Mouse (Mus musculus) megakaryocyte, embryonic 14.5 days (primary cell): ENCODE results near the gene Rab4a. TPM values are rescaled to one million over a fixed set of nuclear protein-coding genes. Genes with fewer than 3 reads are reported as not detected.

ENCODE experiments used
- H3K27me3 ChIP-seq: replicated peaks from 2 replicates; pipeline ENCODE3; 2012; ENCODE audit warnings: inconsistent platforms
- H3K36me3 ChIP-seq: replicated peaks from 2 replicates; pipeline ENCODE3; 2012; ENCODE audit warnings: low read length, inconsistent platforms, mixed read lengths
- H3K4me1 ChIP-seq: 2 replicates; pipeline ENCODE4 v1.6.1; 2012; ENCODE audit warnings: inconsistent platforms
- H3K4me3 ChIP-seq: replicated peaks from 2 replicates; pipeline ENCODE3; 2012; ENCODE audit warnings: moderate library complexity, mild to moderate bottlenecking, inconsistent platforms
- H3K9me3 ChIP-seq: 2 replicates; pipeline ENCODE4 v1.6.1; 2012; ENCODE audit warnings: inconsistent platforms
- FLI1 ChIP-seq: IDR thresholded peaks from 2 replicates; pipeline ENCODE4 v1.6.1; 2012; ENCODE audit warnings: low read length, inconsistent platforms, mixed read lengths
- GATA1 ChIP-seq: IDR thresholded peaks from 3 replicates; pipeline ENCODE4 v1.6.1; 2012; ENCODE audit warnings: mixed read lengths, low read length, inconsistent platforms, borderline replicate concordance
- polyA plus RNA-seq: library from polyadenylated mRNA; stranded (reverse); fragments of >175 nt; gene quantifications from 2 replicates; pipeline ENCODE4 v1.2.3, GENCODE M21; 2012; ENCODE audit warnings: low replicate concordance; ENCODE audit not compliant: insufficient read depth

Rab4a gene
- polyA plus RNA-seq = 6.3 TPM in 1 of 2 replicates, not detected in the other

DNA sequence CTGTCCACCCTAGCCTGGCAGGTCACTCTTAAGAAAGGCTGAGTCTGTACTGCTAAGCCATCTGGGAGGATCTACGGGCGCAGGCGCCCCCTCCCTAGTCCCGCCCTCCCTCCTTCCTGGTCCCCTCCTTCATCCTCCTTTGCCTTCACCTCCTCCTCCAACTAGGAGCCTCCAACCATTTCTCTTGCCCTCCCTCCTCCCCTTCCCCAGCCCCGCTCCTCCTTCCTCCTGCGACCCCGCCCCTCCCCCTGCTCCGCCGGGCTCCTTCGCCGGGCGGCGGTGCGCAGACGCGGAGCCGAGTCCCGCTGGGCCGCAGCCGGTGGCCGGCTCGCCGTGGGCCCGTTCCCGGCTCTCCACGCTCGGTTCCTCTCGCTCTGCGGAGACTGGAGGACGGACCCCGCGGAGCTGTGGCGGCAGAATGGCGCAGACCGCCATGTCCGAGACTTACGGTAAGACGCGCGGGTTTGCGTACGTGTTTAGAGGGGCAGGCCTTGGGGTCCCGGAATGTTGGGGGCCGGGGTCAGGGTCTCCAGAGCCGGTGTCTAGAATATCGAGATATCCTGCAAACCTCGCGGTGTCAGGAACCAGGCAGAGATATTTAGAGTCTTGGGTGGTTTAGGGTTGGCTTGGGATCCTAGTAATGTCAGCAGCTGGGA lies at the start of gene Rab4a:
Rab4a (plus strand) TSS at position 268 of the 656 bp plus-strand sequence.
- H3K36me3 ChIP-seq = peaks cover 4% of the 10 kb centered on the region
- peak within 1 kb of the TSS; percentile 95 for H3K4me3 ChIP-seq
- peaks cover 32% of the 10 kb centered on the region for H3K4me1 ChIP-seq
- peaks cover 10% of the 10 kb centered on the region for H3K9me3 ChIP-seq
- TF ChIP-seq FLI1 = no peak
- no peak for TF ChIP-seq GATA1
- H3K27me3 ChIP-seq = peaks cover 7% of the 10 kb centered on the region

DNA sequence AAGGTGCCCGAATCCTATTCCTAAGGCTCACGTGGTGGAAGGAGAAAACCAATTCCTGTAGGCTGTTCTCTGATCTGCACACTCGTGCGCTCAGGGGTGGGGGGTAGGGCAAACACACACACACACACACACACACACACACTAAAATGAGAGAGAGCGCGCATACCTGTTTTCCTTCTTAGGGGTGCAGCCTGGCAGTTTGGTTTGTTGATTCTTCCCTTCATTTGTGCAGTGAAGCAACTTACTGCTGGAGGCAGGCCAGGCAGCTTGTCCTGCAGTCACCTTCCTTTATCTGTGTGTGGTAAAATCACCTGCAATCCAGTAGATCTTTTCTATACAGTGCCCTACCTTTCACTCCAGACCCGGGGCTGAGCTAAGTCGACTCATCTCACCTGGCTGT lies 48.9 kb upstream of the Rab4a start:
- peaks cover 88% of the 10 kb centered on the region for H3K27me3 ChIP-seq
- no peak overlapping the region for H3K4me3 ChIP-seq
- H3K36me3 ChIP-seq = no peaks in the 10 kb centered on the region
- TF ChIP-seq GATA1 (no peak), FLI1 (no peak)
- H3K4me1 ChIP-seq = no peaks in the 10 kb centered on the region; the same call in 1 of the 2 replicates
- H3K9me3 ChIP-seq = no peaks in the 10 kb centered on the region

DNA sequence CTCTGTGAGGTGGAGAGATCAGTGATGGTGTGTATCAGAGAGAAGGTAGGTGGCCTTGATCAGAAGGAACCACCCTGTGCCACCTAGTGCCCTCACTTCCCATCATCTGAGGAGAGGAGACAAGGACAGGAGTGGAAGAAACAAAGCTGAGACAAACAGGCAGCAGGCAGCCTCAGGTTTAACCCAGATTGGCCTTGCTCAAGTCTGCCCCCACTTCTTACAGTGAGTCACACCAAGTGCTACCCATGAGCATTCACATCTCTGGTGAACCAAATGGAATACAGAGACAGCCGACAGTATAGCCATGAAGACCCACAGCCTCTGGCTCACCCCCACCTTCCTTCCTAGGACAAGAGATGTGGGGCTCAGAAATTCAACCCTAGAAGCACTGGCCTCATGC lies 46.9 kb upstream of the Rab4a start:
- no peak for TF ChIP-seq GATA1
- no peak for TF ChIP-seq FLI1
- H3K9me3 ChIP-seq = no peaks in the 10 kb centered on the region
- H3K27me3 ChIP-seq = peaks cover 91% of the 10 kb centered on the region

GRCm38 (mm10) chr8:123759933-123760332 lies 45.9 kb upstream of the Rab4a start:
- H3K4me3 ChIP-seq = no peak overlapping the region
- H3K27me3 ChIP-seq = peaks cover 91% of the 10 kb centered on the region
- H3K4me1 ChIP-seq = peaks cover 14% of the 10 kb centered on the region
- no peaks in the 10 kb centered on the region for H3K9me3 ChIP-seq
- no peaks in the 10 kb centered on the region for H3K36me3 ChIP-seq
- no peak for TF ChIP-seq FLI1
- TF ChIP-seq GATA1 = no peak

More for the DNA sequence above, 46.9 kb upstream of the Rab4a start:
- no peak overlapping the region for H3K4me3 ChIP-seq
- no peaks in the 10 kb centered on the region for H3K36me3 ChIP-seq
- H3K4me1 ChIP-seq = peaks cover 12% of the 10 kb centered on the region

GRCm38 (mm10) chr8:123760579-123760978 lies 45.2 kb upstream of the Rab4a start:
- Histone ChIP-seq H3K27me3 (peaks cover 91% of the 10 kb centered on the region), H3K36me3 (no peaks in the 10 kb centered on the region), H3K4me3 (no peak overlapping the region), H3K9me3 (no peaks in the 10 kb centered on the region), H3K4me1 (peaks cover 14% of the 10 kb centered on the region)
- TF ChIP-seq FLI1 (no peak), GATA1 (no peak)

DNA sequence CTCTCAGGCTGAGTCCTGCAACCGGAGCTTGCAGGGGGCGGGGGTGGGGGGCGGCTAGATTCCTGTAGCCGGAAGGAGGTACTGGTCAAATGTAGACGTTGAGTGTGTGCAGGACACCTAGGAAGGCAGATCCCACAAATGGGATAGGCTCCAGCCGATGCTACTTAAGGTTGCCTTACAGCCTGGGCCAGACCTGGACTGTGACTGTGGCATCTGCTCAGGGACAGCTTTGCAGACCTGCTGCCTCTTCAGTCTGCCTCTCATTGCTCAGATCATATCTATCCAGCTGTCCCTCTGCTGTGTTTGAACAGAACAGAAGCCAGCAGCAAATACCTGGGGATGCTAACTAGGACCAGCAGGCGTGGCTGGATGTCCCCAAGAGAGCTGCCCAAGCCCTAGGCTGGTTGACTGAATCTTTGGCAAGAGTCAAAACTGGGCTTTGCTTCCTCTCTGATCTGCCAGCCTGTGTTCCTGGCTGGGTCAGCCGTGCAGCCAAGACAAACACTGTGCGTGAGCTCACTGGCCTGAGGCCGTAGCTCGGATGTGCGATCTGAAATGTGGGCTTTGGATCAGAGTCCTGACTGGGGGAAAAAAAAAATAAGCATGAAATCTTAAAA lies 44.4 kb upstream of the Rab4a start:
- TF ChIP-seq FLI1 (no peak), GATA1 (no peak)
- Histone ChIP-seq H3K36me3 (no peaks in the 10 kb centered on the region), H3K9me3 (no peaks in the 10 kb centered on the region), H3K4me3 (no peak overlapping the region), H3K4me1 (peaks cover 14% of the 10 kb centered on the region), H3K27me3 (peaks cover 91% of the 10 kb centered on the region)

- Histone ChIP-seq H3K27me3 (peaks cover 93% of the 10 kb centered on the region), H3K4me1 (peaks cover 14% of the 10 kb centered on the region), H3K36me3 (no peaks in the 10 kb centered on the region), H3K9me3 (no peaks in the 10 kb centered on the region), H3K4me3 (no peak overlapping the region)
- TF ChIP-seq FLI1 (no peak), GATA1 (no peak)
Measured at GRCm38 (mm10) chr8:123761883-123762270, 43.9 kb upstream of the Rab4a start.

DNA sequence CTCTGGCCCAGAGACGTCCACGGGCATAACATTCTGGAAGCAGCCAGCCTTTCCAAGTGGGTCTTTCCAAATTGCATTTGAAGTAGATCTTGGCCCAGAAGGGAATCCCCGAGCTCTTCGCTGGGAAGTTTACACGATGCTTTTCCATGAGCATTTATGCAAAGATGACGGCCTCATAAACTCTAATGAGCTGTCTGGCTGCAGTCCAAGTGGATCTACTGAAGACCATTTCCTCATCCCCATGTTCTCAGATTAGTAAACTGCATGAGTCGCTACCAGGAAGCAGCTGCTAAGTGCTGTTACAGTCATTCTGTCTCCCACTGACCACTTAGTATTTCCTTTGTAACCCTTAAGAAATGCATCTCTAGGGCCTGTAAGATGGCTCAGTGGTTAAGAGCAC lies 42.4 kb upstream of the Rab4a start:
- H3K9me3 ChIP-seq = no peaks in the 10 kb centered on the region
- TF ChIP-seq FLI1 (no peak), GATA1 (no peak)
- H3K36me3 ChIP-seq = no peaks in the 10 kb centered on the region
- no peak overlapping the region for H3K4me3 ChIP-seq
- H3K4me1 ChIP-seq = peaks cover 16% of the 10 kb centered on the region
- peaks cover 92% of the 10 kb centered on the region for H3K27me3 ChIP-seq

DNA sequence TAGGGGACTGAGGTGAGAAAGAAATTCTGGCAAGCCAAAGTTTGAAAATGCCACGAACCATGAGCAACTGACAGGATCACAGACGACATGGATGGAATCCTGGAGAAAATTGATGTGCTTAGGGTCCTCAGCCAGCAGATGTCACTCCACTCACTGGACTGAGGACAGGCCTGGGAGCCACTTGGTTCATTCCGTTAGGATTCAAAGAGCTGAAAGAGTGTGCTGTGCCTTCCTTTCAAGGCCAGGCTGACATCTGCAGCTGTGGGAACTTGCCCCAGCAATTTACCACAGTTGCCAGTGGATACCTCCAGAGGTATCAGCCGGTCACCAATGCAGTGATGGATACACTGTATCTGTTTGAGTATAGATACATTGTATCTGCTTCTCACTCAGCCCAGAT lies 41.1 kb upstream of the Rab4a start:
- peaks cover 89% of the 10 kb centered on the region for H3K27me3 ChIP-seq

GRCm38 (mm10) chr8:123766516-123766915 lies 39.3 kb upstream of the Rab4a start:
- TF ChIP-seq FLI1 (no peak), GATA1 (no peak)
- H3K4me1 ChIP-seq = peaks cover 16% of the 10 kb centered on the region
- peaks cover 2% of the 10 kb centered on the region for H3K9me3 ChIP-seq
- peaks cover 79% of the 10 kb centered on the region for H3K27me3 ChIP-seq
- H3K36me3 ChIP-seq = no peaks in the 10 kb centered on the region
- no peak overlapping the region for H3K4me3 ChIP-seq

More for the DNA sequence above, 41.1 kb upstream of the Rab4a start:
- Histone ChIP-seq H3K9me3 (no peaks in the 10 kb centered on the region), H3K36me3 (no peaks in the 10 kb centered on the region), H3K4me1 (peaks cover 16% of the 10 kb centered on the region), H3K4me3 (no peak overlapping the region)
- TF ChIP-seq GATA1 (no peak), FLI1 (no peak)
